Mouse (Mus musculus) MEL (cell line): Measurements from ENCODE around the gene Letm1. TPM values are rescaled to one million over a fixed set of nuclear protein-coding genes. Genes with fewer than 3 reads are reported as not detected.

ENCODE experiments used
- DNase-seq: peaks from one replicate; pipeline ENCODE4 v3.0.0; 2011; ENCODE audit warnings: low read depth, low spot score
- H3K27ac ChIP-seq: 2 replicates; pipeline ENCODE4 v1.5.1; 2012; ENCODE audit warnings: low read depth, mild to moderate bottlenecking, control low read depth, low read length, moderate library complexity; ENCODE audit not compliant: control insufficient read depth
- H3K27me3 ChIP-seq, 2 experiments: fragments of 150-350 bp in 1 of 2; sonication (generic) in 1 of 2; 2 replicates each; pipeline ENCODE4 v1.6.1; 2012; ENCODE audit warnings: low read length in 2 of 2, mild to moderate bottlenecking in 2 of 2, improper control_type of control experiment in 1 of 2, moderate library complexity in 1 of 2; ENCODE audit not compliant: insufficient read depth in 2 of 2, control insufficient read depth in 1 of 2
- H3K36me3 ChIP-seq, 2 experiments: 2 replicates each; pipeline ENCODE4 v1.6.1; 2012 to 2014; ENCODE audit warnings: low read length in 2 of 2, improper control_type of control experiment in 1 of 2, inconsistent platforms in 1 of 2, mild to moderate bottlenecking in 1 of 2; ENCODE audit not compliant: insufficient read depth in 2 of 2, control insufficient read depth in 1 of 2
- H3K4me1 ChIP-seq, 2 experiments: fragments of 150-350 bp in 1 of 2; sonication (generic) in 1 of 2; 2 replicates each; pipeline ENCODE4 v1.6.1; 2012; ENCODE audit warnings: low read length in 2 of 2, improper control_type of control experiment in 1 of 2, mild to moderate bottlenecking in 1 of 2; ENCODE audit not compliant: insufficient read depth in 2 of 2, control insufficient read depth in 1 of 2
- H3K4me3 ChIP-seq, 2 experiments: fragments of 150-350 bp in 1 of 2; sonication (generic) in 1 of 2; 2 replicates each; pipeline ENCODE4 v1.5.1; 2012; ENCODE audit warnings: low read depth in 2 of 2, low read length in 2 of 2, mild to moderate bottlenecking in 2 of 2, moderate library complexity in 2 of 2, control low read depth in 1 of 2, improper control_type of control experiment in 1 of 2; ENCODE audit not compliant: control insufficient read depth in 1 of 2, insufficient read depth in 1 of 2
- H3K79me2 ChIP-seq: 2 replicates; pipeline ENCODE4 v1.6.1; 2012; ENCODE audit warnings: mild to moderate bottlenecking, low read length, moderate library complexity; ENCODE audit not compliant: control insufficient read depth, poor library complexity, insufficient read depth
- H3K9ac ChIP-seq: 2 replicates; pipeline ENCODE4 v1.6.1; 2012; ENCODE audit warnings: low read depth, mild to moderate bottlenecking, control low read depth, low read length, moderate library complexity; ENCODE audit not compliant: control insufficient read depth, poor library complexity, severe bottlenecking
- H3K9me3 ChIP-seq: fragments of 150-350 bp; sonication (generic); replicated peaks from 2 replicates; pipeline ENCODE4 v1.6.1; 2012; ENCODE audit warnings: mild to moderate bottlenecking, low read length, improper control_type of control experiment, moderate library complexity; ENCODE audit not compliant: insufficient read depth
- CHD2 ChIP-seq: IDR thresholded peaks from 2 replicates; pipeline ENCODE4 v1.6.1; 2011; ENCODE audit warnings: low read length, improper control_type of control experiment
- E2F4 ChIP-seq: IDR thresholded peaks from 2 replicates; pipeline ENCODE4 v1.6.1; 2011; ENCODE audit warnings: low read depth, low read length, improper control_type of control experiment, borderline replicate concordance
- EP300 ChIP-seq, 2 experiments: IDR thresholded peaks; 2 replicates each; pipeline ENCODE4 v1.6.1; 2011; ENCODE audit warnings: improper control_type of control experiment in 2 of 2, low read length in 2 of 2, low read depth in 1 of 2, mild to moderate bottlenecking in 1 of 2
- GATA1 ChIP-seq: IDR thresholded peaks from 2 replicates; pipeline ENCODE4 v1.6.1; 2011; ENCODE audit warnings: low read depth, low read length, improper control_type of control experiment
- JUND ChIP-seq: IDR thresholded peaks from 2 replicates; pipeline ENCODE4 v1.6.1; 2011; ENCODE audit warnings: low read depth, mild to moderate bottlenecking, improper control_type of control experiment, low read length
- MAFK ChIP-seq: IDR thresholded peaks from 2 replicates; pipeline ENCODE4 v1.6.1; 2011; ENCODE audit warnings: low read depth, mild to moderate bottlenecking, low read length, improper control_type of control experiment, borderline replicate concordance
- MAX ChIP-seq: IDR thresholded peaks from 2 replicates; pipeline ENCODE4 v1.6.1; 2011; ENCODE audit warnings: low read length, improper control_type of control experiment
- MAZ ChIP-seq: IDR thresholded peaks from 2 replicates; pipeline ENCODE4 v1.6.1; 2012; ENCODE audit warnings: low read depth, mild to moderate bottlenecking, inconsistent platforms, low read length, improper control_type of control experiment
- MXI1 ChIP-seq: IDR thresholded peaks from 2 replicates; pipeline ENCODE4 v1.6.1; 2011; ENCODE audit warnings: mild to moderate bottlenecking, low read depth, low read length, improper control_type of control experiment
- MYC ChIP-seq: IDR thresholded peaks from 2 replicates; pipeline ENCODE4 v1.6.1; 2011; ENCODE audit warnings: low read depth, mild to moderate bottlenecking, low read length, improper control_type of control experiment, moderate library complexity
- NELFE ChIP-seq: IDR thresholded peaks from 2 replicates; pipeline ENCODE4 v1.6.1; 2011; ENCODE audit warnings: low read depth, low read length, improper control_type of control experiment
- NRF1 ChIP-seq: IDR thresholded peaks from 2 replicates; pipeline ENCODE4 v1.6.1; 2014; ENCODE audit warnings: low read depth, mild to moderate bottlenecking, inconsistent platforms, low read length, improper control_type of control experiment, moderate library complexity; ENCODE audit not compliant: poor library complexity, insufficient read depth, severe bottlenecking
- POLR2A ChIP-seq, 2 experiments: IDR thresholded peaks; 2 replicates each; pipeline ENCODE4 v1.6.1; 2011 to 2012; ENCODE audit warnings: low read length in 2 of 2, mild to moderate bottlenecking in 2 of 2, control low read depth in 1 of 2, improper control_type of control experiment in 1 of 2, low read depth in 1 of 2, moderate library complexity in 1 of 2; ENCODE audit not compliant: control insufficient read depth in 1 of 2, insufficient read depth in 1 of 2, poor library complexity in 1 of 2
- POLR2AphosphoS2 ChIP-seq: IDR thresholded peaks from 2 replicates; pipeline ENCODE4 v1.6.1; 2011; ENCODE audit warnings: low read length, improper control_type of control experiment
- RAD21 ChIP-seq: IDR thresholded peaks from 2 replicates; pipeline ENCODE4 v1.6.1; 2011; ENCODE audit warnings: mild to moderate bottlenecking, low read depth, low read length, improper control_type of control experiment
- SIN3A ChIP-seq: IDR thresholded peaks from 2 replicates; pipeline ENCODE4 v1.6.1; 2012; ENCODE audit warnings: low read length, improper control_type of control experiment, inconsistent platforms
- TCF12 ChIP-seq: IDR thresholded peaks from 2 replicates; pipeline ENCODE4 v1.6.1; 2014; ENCODE audit warnings: low read depth, mild to moderate bottlenecking, inconsistent platforms, low read length, improper control_type of control experiment, moderate library complexity
- UBTF ChIP-seq: IDR thresholded peaks from 2 replicates; pipeline ENCODE4 v1.6.1; 2012; ENCODE audit warnings: low read depth, mild to moderate bottlenecking, inconsistent platforms, low read length, improper control_type of control experiment, moderate library complexity, borderline replicate concordance; ENCODE audit not compliant: insufficient read depth
- USF1 ChIP-seq: IDR thresholded peaks from 2 replicates; pipeline ENCODE4 v1.6.1; 2014; ENCODE audit warnings: low read depth, mild to moderate bottlenecking, inconsistent platforms, low read length, improper control_type of control experiment, moderate library complexity
- USF2 ChIP-seq, 2 experiments: IDR thresholded peaks; 2 replicates each; pipeline ENCODE4 v1.6.1; 2011 to 2012; ENCODE audit warnings: improper control_type of control experiment in 2 of 2, low read length in 2 of 2, borderline replicate concordance in 1 of 2, inconsistent platforms in 1 of 2, low read depth in 1 of 2, mild to moderate bottlenecking in 1 of 2; ENCODE audit not compliant: insufficient read depth in 1 of 2
- ZKSCAN1 ChIP-seq: IDR thresholded peaks from 2 replicates; pipeline ENCODE4 v1.6.1; 2012; ENCODE audit warnings: low read depth, mild to moderate bottlenecking, inconsistent platforms, low read length, improper control_type of control experiment, moderate library complexity
- ZMIZ1 ChIP-seq: IDR thresholded peaks from 2 replicates; pipeline ENCODE4 v1.6.1; 2012; ENCODE audit warnings: low read depth, mild to moderate bottlenecking, inconsistent platforms, low read length, improper control_type of control experiment, moderate library complexity
- ZNF384 ChIP-seq: IDR thresholded peaks from 2 replicates; pipeline ENCODE4 v1.6.1; 2012; ENCODE audit warnings: low read depth, mild to moderate bottlenecking, inconsistent platforms, low read length, improper control_type of control experiment
- polyA plus RNA-seq, 2 experiments: library from polyadenylated mRNA; stranded (reverse) in 1 of 2; unstranded in 1 of 2; fragments of >175 nt in 1 of 2; fragments of >200 nt in 1 of 2; gene quantifications; 2 replicates each; pipeline versions ENCODE4 v1.2.1 to v1.2.4; 2012; ENCODE audit warnings: low replicate concordance in 2 of 2, low read depth in 1 of 2; ENCODE audit not compliant: insufficient read length in 2 of 2, insufficient read depth in 1 of 2, missing spikeins in 1 of 2
- total RNA-seq: library from RNA; depleted of rRNA; stranded (reverse); fragments of 300-350 nt; gene quantifications from 2 replicates; pipeline ENCODE4 v1.2.3, GENCODE M21; 2012

The Letm1 gene
- total and polyA plus RNA-seq, 3 experiments: 59.5 to 127 (median 119) TPM

GRCm38 (mm10) chr5:33722266-33723018 is 60.2 kb downstream of the Letm1 start:
- Histone ChIP-seq H3K4me1 (peaks cover 0 to 30% of the 10 kb centered on the region in 2 experiments; a peak in 3 of 4 replicates), H3K36me3 (peaks cover 0 to 2% of the 10 kb centered on the region in 2 experiments; a peak in 1 of 4 replicates), H3K9me3 (no peaks in the 10 kb centered on the region), H3K27me3 (no peaks in the 10 kb centered on the region), H3K79me2 (no peaks in the 10 kb centered on the region; the same call in 1 of the 2 replicates), H3K27ac (no peak overlapping the region), H3K9ac (peak overlapping the region; percentile 69), H3K4me3 (peak overlapping the region; percentile 59 to 94)
- no peak for DNase-seq
- TF ChIP-seq NRF1 (no peak), E2F4 (no peak)

DNA sequence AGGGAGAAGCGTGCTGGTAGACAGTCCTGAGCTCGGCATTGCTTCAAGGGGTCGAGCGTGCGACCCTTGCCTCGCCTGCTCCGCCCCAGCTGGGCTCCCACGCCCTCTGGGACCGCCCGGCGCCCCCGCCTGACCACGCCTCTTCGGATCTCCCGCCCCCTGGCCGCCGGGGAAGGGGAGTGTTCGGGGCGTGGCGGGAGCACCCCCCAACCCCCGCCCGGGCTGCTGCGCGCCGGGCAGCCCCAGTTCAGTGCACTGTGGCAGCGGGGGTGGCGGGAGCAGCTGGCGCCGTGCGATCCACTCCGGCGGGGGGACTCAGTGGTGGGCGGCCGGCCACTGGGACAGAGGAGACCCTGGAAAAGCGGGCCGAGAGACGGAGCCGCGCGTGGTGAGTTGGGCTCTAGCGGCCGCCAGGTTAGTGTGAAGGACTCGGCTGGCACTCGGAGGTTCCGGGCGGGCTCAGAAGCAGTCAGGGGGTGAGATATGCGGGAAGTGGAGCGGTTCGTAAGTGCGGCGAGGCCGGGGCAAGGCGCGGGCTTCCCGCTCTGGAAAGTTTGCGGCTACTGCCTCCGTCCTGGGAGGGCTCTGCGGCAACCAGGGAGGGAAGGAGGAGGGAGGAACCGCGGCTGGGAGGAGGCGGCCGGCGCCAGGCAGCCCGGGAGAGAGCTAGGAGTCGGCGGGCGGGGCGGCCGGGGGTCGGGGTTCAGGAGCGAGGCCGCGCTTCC is 60.9 kb downstream of the Letm1 start, which contains the start of gene Fgfr3:
TSS of gene Fgfr3 (plus strand) at position 134 of the 725 bp plus-strand sequence.
- DNase-seq: peak; percentile 86
- H3K9ac ChIP-seq: peak within 1 kb of the TSS; percentile 69
- peaks cover 0 to 2% of the 10 kb centered on the region in 2 experiments; a peak in 1 of 4 replicates for H3K36me3 ChIP-seq
- H3K79me2 ChIP-seq: no peaks in the 10 kb centered on the region; the same call in 1 of the 2 replicates
- no peaks in the 10 kb centered on the region for H3K9me3 ChIP-seq
- H3K4me1 ChIP-seq: peaks cover 0 to 30% of the 10 kb centered on the region in 2 experiments; a peak in 3 of 4 replicates
- H3K27me3 ChIP-seq: no peaks in the 10 kb centered on the region
- H3K4me3 ChIP-seq: peak within 1 kb of the TSS; percentile 59 to 94
- TF ChIP-seq EP300 (IDR thresholded peaks at IDR 0.05; ENCODE audit: low read depth in 1 of 2, low read length in 2 of 2): 0 out of 4 replicates have a peak, but pooled peaks of 1 of the 2 experiments have one; percentile 2
- TF ChIP-seq GATA1: no peak
- peak; percentile 95 for TF ChIP-seq MAZ
- peak; percentile 54; the same call in 1 of the 2 replicates for TF ChIP-seq MXI1
- TF ChIP-seq UBTF: no peak
- no peak for TF ChIP-seq ZNF384
- TF ChIP-seq RAD21: no peak
- peak; percentile 65 for TF ChIP-seq ZMIZ1
- no peak for TF ChIP-seq MAFK
- 0 out of 2 replicates have a peak, but pooled peaks have one; percentile 18 for TF ChIP-seq NRF1
- TF ChIP-seq POLR2AphosphoS2: peak; percentile 37; the same call in 1 of the 2 replicates
- no peak for TF ChIP-seq JUND
- TF ChIP-seq MAX: no peak; the same call in 1 of the 2 replicates
- TF ChIP-seq USF1: 0 out of 2 replicates have a peak, but pooled peaks have one; percentile 4
- no peak for TF ChIP-seq CHD2
- TF ChIP-seq ZKSCAN1: no peak
- no peak for TF ChIP-seq USF2 (IDR thresholded peaks at IDR 0.05; ENCODE audit: borderline replicate concordance in 1 of 2, insufficient read depth in 1 of 2, low read depth in 1 of 2, low read length in 2 of 2)
- TF ChIP-seq NELFE: peak; percentile 73
- peak; percentile 50; the same call in 1 of the 2 replicates for TF ChIP-seq TCF12
- TF ChIP-seq POLR2A (IDR thresholded peaks at IDR 0.05; ENCODE audit: control insufficient read depth in 1 of 2, insufficient read depth in 1 of 2, low read depth in 1 of 2, low read length in 2 of 2, poor library complexity in 1 of 2): peak in 1 of 2 experiments; percentile 70; a peak in 1 of 4 replicates
- no peak for TF ChIP-seq MYC
- peak; percentile 66 for TF ChIP-seq SIN3A
- no peak within 1 kb of the TSS for H3K27ac ChIP-seq
